In genomic region chr13:28673622-28674021, GRCm38 (mm10) we compare ENCODE assay signal across 21 mouse cellular contexts.
DNase-seq lines count a peak whose midpoint lies in the region; ATAC-seq and TF ChIP-seq lines count a peak whose summit lies in the region.
"Had no signal": no experiment of that assay in that cellular context is flagged by ENCODE, and none has a peak within 500 bp of the region (broad histone marks: within the 10 kb centered on the region; RNA-seq: fewer than 3 reads in every experiment).

No protein-coding gene starts in this region.

- no peak overlapping the region for H3ac ChIP-seq in myocyte (ENCODE audit: control insufficient read depth, insufficient read length)

- peak; percentile 18 for DNase-seq in adrenal gland, postnatal 10 days
- DNase-seq in adrenal gland, postnatal 14 days, result no peak
- peak; percentile 14 for DNase-seq in left cerebral cortex, postnatal 4 days
- no peak for DNase-seq in left cerebral cortex, adult 11 months (ENCODE audit: low spot score)
- no peak for DNase-seq in cerebellum, adult 9-11 months
- DNase-seq: adrenal gland, postnatal 36 days; B cell, adult 2 months; cerebellum, adult 11-12 months; cerebellum, adult 9-10 months; gastrocnemius, postnatal 10 days; heart, adult 2 months; heart, postnatal 14 days; kidney, adult 8-10 months had no signal

- peak; percentile 70 for ATAC-seq in forebrain, embryonic 16.5 days
- no peak for ATAC-seq in forebrain, embryonic 13.5 days
- ATAC-seq: CD4-positive, CD25-positive, alpha-beta regulatory T cell, adult 4 months; intestine, embryonic 16.5 days had no signal

- no peaks in the 10 kb centered on the region for H3K79me2 ChIP-seq in myocyte (ENCODE audit: control insufficient read depth, insufficient read depth)

- intact Hi-C loops in left cerebral cortex, postnatal 4 days (cut with DNase I), result no loop called here

- H3K4me2 ChIP-seq in forebrain, embryonic 16.5 days (ENCODE audit: low read length), result no peak overlapping the region
- no peak overlapping the region for H3K4me2 ChIP-seq in forebrain, embryonic 13.5 days
- no peak overlapping the region for H3K4me2 ChIP-seq in myocyte (ENCODE audit: low read depth)
- H3K4me2 ChIP-seq: heart, embryonic 11.5 days; heart, embryonic 15.5 days; hindbrain, embryonic 13.5 days had no signal

- peaks cover 10% of the 10 kb centered on the region; the same call in 1 of the 2 replicates for H3K4me1 ChIP-seq in forebrain, embryonic 16.5 days (replicated peaks; ENCODE audit: control insufficient read depth, insufficient read depth, low read length)
- peaks cover 7% of the 10 kb centered on the region for H3K4me1 ChIP-seq in forebrain, embryonic 13.5 days

- no peaks in the 10 kb centered on the region for H3K36me3 ChIP-seq in forebrain, embryonic 16.5 days (ENCODE audit: control insufficient read depth, insufficient read depth)
- H3K36me3 ChIP-seq in forebrain, embryonic 13.5 days (ENCODE audit: poor library complexity, severe bottlenecking), result peaks cover 3% of the 10 kb centered on the region; the same call in 1 of the 2 replicates
- H3K36me3 ChIP-seq in myocyte (ENCODE audit: control insufficient read depth, insufficient read depth), result no peaks in the 10 kb centered on the region
- H3K36me3 ChIP-seq: heart, embryonic 15.5 days; hindbrain, embryonic 13.5 days had no signal

- WGBS in forebrain, embryonic 16.5 days, result 24% methylated on average over 3 of the region's 3 CpGs
- 57% methylated on average over 3 of the region's 3 CpGs for WGBS in forebrain, embryonic 13.5 days

- no peak overlapping the region for H3K27ac ChIP-seq in forebrain, embryonic 16.5 days (ENCODE audit: low read length)
- no peak overlapping the region for H3K27ac ChIP-seq in forebrain, embryonic 13.5 days
- H3K27ac ChIP-seq: heart, adult 2 months; heart, embryonic 15.5 days; hindbrain, embryonic 13.5 days had no signal

- H3K9ac ChIP-seq in forebrain, embryonic 16.5 days (replicated peaks; ENCODE audit: low read depth, low read length), result no peak overlapping the region
- H3K9ac ChIP-seq in forebrain, embryonic 13.5 days, result no peak overlapping the region
- H3K9ac ChIP-seq: heart, embryonic 15.5 days; hindbrain, embryonic 13.5 days had no signal

- no peaks in the 10 kb centered on the region for H3K9me3 ChIP-seq in forebrain, embryonic 16.5 days (ENCODE audit: control insufficient read depth, low read length)
- no peaks in the 10 kb centered on the region for H3K9me3 ChIP-seq in forebrain, embryonic 13.5 days (replicated peaks)
- H3K9me3 ChIP-seq: heart, embryonic 15.5 days; hindbrain, embryonic 13.5 days had no signal

- H3K27me3 ChIP-seq in forebrain, embryonic 16.5 days (replicated peaks; ENCODE audit: control insufficient read depth, insufficient read depth, low read length), result no peaks in the 10 kb centered on the region
- H3K27me3 ChIP-seq in forebrain, embryonic 13.5 days, result no peaks in the 10 kb centered on the region
- H3K27me3 ChIP-seq in myocyte (ENCODE audit: control insufficient read depth, insufficient read depth, insufficient read length), result no peaks in the 10 kb centered on the region
- H3K27me3 ChIP-seq: heart, embryonic 15.5 days; hindbrain, embryonic 13.5 days had no signal

- TF ChIP-seq POLR2A in myocyte (IDR thresholded peaks at IDR 0.05; ENCODE audit: insufficient read length, low read depth), result no peak

- H3K4me3 ChIP-seq in forebrain, embryonic 16.5 days (replicated peaks; ENCODE audit: low read length), result no peak overlapping the region
- no peak overlapping the region for H3K4me3 ChIP-seq in forebrain, embryonic 13.5 days
- no peak overlapping the region for H3K4me3 ChIP-seq in myocyte
- H3K4me3 ChIP-seq: heart, adult 2 months; heart, embryonic 15.5 days; hindbrain, embryonic 13.5 days had no signal

TF ChIP-seq in myocyte, 11 proteins besides CTCF, POLR2A, EP300 and RAD21:
- TF ChIP-seq MYOG (IDR thresholded peaks at IDR 0.05; ENCODE audit: control insufficient read depth in 1 of 3, insufficient read depth in 1 of 3, insufficient read length in 2 of 3, low read depth in 2 of 3), result peak in 2 of 3 experiments; percentile 11 to 78
- peak in 2 of 3 experiments; percentile 68 to 78 for TF ChIP-seq MYOD1 (IDR thresholded peaks at IDR 0.05; ENCODE audit: control insufficient read depth in 1 of 3, insufficient read length in 2 of 3, low read depth in 2 of 3)
- no peak for TF ChIP-seq SRF (IDR thresholded peaks at IDR 0.05; ENCODE audit: control insufficient read depth, insufficient read length, low read depth)
- TF ChIP-seq TCF12 (IDR thresholded peaks at IDR 0.05; ENCODE audit: insufficient read depth, poor library complexity, severe bottlenecking), result no peak
TF ChIP-seq in myocyte: peak in this region for 2.

Comparison
In these comparisons a context has a peak if more than half of its experiments do, and no peak if none do; other contexts are left out.
1. DNase-seq: peak in adrenal gland, postnatal 10 days (single experiment) and left cerebral cortex, postnatal 4 days (single experiment); none in adrenal gland, postnatal 14 days (single experiment), left cerebral cortex, adult 11 months (single experiment) and cerebellum, adult 9-11 months (single experiment).